Mouse (Mus musculus): ENCODE data around the gene Alkbh6. TPM values are rescaled to one million over a fixed set of nuclear protein-coding genes. Genes with fewer than 3 reads are reported as not detected.

Gene Alkbh6
- polyA plus RNA-seq, 1 experiment from 2014 or later = 82.1 TPM

DNA sequence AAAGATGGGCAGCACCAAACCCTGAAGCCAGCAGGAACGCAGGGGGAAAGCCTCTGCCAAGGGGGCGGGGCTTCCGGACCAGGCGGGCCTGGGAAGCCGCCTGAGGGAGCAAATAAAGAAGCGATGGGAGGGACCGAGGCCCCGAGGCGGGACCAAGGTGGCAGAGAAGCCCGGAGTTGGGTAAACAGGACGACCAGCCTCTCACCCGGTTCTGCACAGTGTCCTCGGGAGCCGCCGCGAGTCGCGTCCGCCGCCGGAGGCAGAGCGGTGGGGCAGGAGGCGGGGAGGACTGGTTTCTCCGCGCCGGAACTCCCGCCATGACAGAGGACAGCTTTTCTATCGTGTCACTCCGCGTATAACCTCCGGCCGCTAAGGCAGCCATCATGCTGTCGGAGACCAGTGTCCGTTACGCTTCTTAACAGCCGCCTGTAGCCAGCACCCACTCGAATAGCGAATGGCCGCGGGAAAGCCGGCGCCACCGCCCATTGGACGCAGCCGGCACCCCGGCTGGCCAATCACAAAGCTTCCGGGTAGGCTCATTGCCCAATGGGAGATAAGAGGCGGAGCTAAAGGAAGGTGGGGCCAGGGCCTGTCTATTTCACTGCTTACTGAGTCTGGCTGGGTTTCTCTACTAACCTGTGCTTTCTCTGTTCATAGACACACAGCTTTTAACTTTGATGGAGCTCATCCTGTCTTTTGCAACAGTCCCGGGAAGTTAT is 28.4 kb upstream of the Alkbh6 start, which contains the start of the genes Thap8 and Wdr62:
TSS of gene Thap8 (plus strand) at position 144 of the 719 bp plus-strand sequence.
TSS of gene Wdr62 (minus strand) at position 469 of the 719 bp plus-strand sequence.
- peak within 1 kb of the TSS; percentile 67 for H3K4me3 ChIP-seq (ENCODE audit: low read depth, low read length)
- H3K27ac ChIP-seq (ENCODE audit: low read depth, low read length) = peak within 1 kb of the TSS; percentile 84
- no peaks in the 10 kb centered on the region for H3K9me3 ChIP-seq (ENCODE audit: control insufficient read depth, low read length)
- H3K27me3 ChIP-seq (ENCODE audit: control insufficient read depth, insufficient read depth, low read length) = no peaks in the 10 kb centered on the region
- peak; percentile 94 for DNase-seq (ENCODE audit: low spot score)
- H3K36me3 ChIP-seq (ENCODE audit: control insufficient read depth, insufficient read depth, low read length) = no peaks in the 10 kb centered on the region
- peak; percentile 98 for ATAC-seq (ENCODE audit: low FRiP score)
- peak within 1 kb of the TSS; percentile 79 for H3K4me2 ChIP-seq (replicated peaks; ENCODE audit: low read depth, low read length)
- peak within 1 kb of the TSS; percentile 59 for H3K9ac ChIP-seq (ENCODE audit: low read depth, low read length)
- under 1% methylated on average over 49 of the region's 49 CpGs for WGBS
- H3K4me1 ChIP-seq (replicated peaks; ENCODE audit: control insufficient read depth, insufficient read depth, low read length) = no peaks in the 10 kb centered on the region

DNA sequence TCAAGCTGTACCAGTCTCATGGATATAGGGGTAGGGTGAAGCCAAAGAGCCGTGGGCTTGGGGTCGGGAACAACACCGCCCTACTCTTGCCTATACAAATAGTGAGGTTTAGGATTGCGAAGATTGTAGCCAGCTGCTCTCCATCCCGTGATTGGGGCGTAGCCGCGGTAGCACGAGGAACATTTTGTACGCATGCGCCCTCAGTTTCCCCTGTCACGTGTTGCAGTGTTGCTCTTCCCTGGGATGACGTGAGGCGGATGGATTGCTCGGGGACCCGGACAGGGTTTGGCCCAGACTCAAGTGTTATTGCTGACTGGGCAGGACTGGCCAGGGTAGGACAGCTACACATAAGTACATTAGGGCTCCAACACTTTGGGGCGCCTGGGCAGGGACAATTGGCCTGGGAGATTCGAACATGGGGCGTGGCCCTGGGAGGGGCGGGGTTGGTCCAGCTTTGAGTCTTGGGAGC is 27.8 kb upstream of the Alkbh6 start:
- no peaks in the 10 kb centered on the region for H3K9me3 ChIP-seq (ENCODE audit: control insufficient read depth, low read length)

DNA sequence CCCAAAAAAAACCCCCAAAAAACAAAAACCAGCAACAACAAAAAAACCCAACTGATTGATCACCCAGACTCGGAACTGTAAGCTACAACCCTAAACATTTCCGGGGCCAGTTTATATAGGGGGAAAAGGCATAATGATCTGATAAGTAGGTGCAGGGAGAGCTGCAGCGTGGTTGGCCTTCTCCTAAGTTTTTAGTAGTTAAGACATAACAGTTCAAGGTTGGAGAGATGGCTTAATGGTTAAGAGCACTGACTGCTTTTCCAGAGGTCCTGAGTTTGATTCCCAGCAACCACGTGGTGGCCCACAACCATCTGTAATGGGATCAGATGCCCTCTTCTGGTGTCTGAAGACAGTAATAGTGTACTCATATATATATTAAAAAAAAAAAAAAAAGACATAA is 27.0 kb upstream of the Alkbh6 start:
- Histone ChIP-seq H3K4me3 (ENCODE audit: low read depth, low read length) (no peak overlapping the region), H3K4me2 (replicated peaks; ENCODE audit: low read depth, low read length) (peak overlapping the region; percentile 79; the same call in 1 of the 2 replicates), H3K27ac (ENCODE audit: low read depth, low read length) (no peak overlapping the region), H3K9ac (ENCODE audit: low read depth, low read length) (no peak overlapping the region), H3K4me1 (replicated peaks; ENCODE audit: control insufficient read depth, insufficient read depth, low read length) (no peaks in the 10 kb centered on the region), H3K36me3 (ENCODE audit: control insufficient read depth, insufficient read depth, low read length) (no peaks in the 10 kb centered on the region), H3K27me3 (ENCODE audit: control insufficient read depth, insufficient read depth, low read length) (no peaks in the 10 kb centered on the region), H3K9me3 (ENCODE audit: control insufficient read depth, low read length) (no peaks in the 10 kb centered on the region)
- no peak for ATAC-seq (ENCODE audit: low FRiP score)
- WGBS = 87% methylated on average over 4 of the region's 4 CpGs
- DNase-seq (ENCODE audit: low spot score) = no peak

More for the DNA sequence above, 27.8 kb upstream of the Alkbh6 start:
- H3K27ac ChIP-seq (ENCODE audit: low read depth, low read length) = peak overlapping the region; percentile 84
- no peaks in the 10 kb centered on the region for H3K36me3 ChIP-seq (ENCODE audit: control insufficient read depth, insufficient read depth, low read length)
- peak overlapping the region; percentile 67 for H3K4me3 ChIP-seq (ENCODE audit: low read depth, low read length)
- H3K9ac ChIP-seq (ENCODE audit: low read depth, low read length) = peak overlapping the region; percentile 59
- ATAC-seq (ENCODE audit: low FRiP score) = peak; percentile 87
- H3K4me1 ChIP-seq (replicated peaks; ENCODE audit: control insufficient read depth, insufficient read depth, low read length) = no peaks in the 10 kb centered on the region
- H3K27me3 ChIP-seq (ENCODE audit: control insufficient read depth, insufficient read depth, low read length) = no peaks in the 10 kb centered on the region
- H3K4me2 ChIP-seq (replicated peaks; ENCODE audit: low read depth, low read length) = peak overlapping the region; percentile 79
- peak; percentile 89 for DNase-seq (ENCODE audit: low spot score)
- WGBS = under 1% methylated on average over 20 of the region's 20 CpGs

DNA sequence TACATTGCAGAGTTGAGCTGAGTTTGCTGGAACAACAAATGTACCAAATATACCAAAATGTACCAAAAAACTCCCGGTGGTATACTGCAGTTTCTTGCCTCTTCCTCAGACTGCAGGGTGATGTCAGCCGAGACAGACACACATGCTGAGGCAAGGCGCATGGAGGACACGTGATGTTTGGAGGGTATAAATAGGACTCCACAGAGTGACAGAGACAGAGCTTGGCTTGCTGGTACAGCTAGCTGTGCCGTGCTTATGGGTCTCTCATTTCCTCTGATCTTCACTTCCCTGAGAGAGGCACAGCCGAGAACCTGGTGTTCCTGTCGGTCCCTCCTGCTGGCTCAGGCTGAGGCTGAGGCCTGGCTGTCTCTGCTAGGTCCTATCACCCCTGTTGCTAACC is 25.8 kb upstream of the Alkbh6 start:
- WGBS = 79% methylated on average over 7 of the region's 7 CpGs

DNA sequence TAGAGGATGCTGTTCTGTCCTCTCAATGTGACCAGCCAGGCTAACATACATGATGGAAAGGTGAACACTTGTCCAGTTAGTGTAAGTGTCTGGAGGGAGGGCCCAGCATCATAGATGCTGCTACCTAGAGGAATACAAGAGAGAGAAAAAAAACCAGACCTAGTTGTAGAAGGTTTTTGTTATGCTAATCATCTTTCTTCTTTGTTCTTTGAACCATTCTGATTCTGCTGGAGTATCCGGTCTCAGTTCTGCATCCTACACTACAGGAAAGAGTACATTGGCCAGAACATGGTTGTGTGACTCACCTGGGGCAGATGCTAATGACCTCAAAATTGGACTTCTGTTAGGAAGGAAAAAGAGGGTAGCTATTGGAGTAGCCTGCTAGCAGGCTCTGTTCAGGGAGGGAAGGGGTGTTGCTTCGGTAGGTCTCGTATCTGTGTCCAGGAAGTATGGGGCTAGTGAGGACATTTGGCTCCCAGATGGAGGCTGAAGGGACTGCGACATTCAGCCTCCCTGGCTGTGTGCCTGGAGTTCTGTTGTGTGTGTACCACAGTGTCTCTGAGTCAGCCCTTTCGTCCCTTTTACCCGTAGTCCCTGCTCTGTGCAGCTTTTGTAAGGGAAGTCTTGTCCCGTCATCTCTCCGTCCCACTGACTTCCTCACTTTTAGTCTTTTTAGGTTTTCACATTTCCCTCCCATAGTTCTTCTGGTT is 21.7 kb upstream of the Alkbh6 start:
- H3K9ac ChIP-seq (ENCODE audit: low read depth, low read length) = no peak overlapping the region
- 73% methylated on average over 8 of the region's 8 CpGs for WGBS
- peaks cover 4% of the 10 kb centered on the region; the same call in 1 of the 2 replicates for H3K4me1 ChIP-seq (replicated peaks; ENCODE audit: control insufficient read depth, insufficient read depth, low read length)
- no peaks in the 10 kb centered on the region for H3K9me3 ChIP-seq (ENCODE audit: control insufficient read depth, low read length)
- no peak for ATAC-seq (ENCODE audit: low FRiP score)
- no peak overlapping the region for H3K27ac ChIP-seq (ENCODE audit: low read depth, low read length)
- no peaks in the 10 kb centered on the region for H3K27me3 ChIP-seq (ENCODE audit: control insufficient read depth, insufficient read depth, low read length)
- no peak overlapping the region for H3K4me2 ChIP-seq (replicated peaks; ENCODE audit: low read depth, low read length)
- no peaks in the 10 kb centered on the region for H3K36me3 ChIP-seq (ENCODE audit: control insufficient read depth, insufficient read depth, low read length)
- no peak overlapping the region for H3K4me3 ChIP-seq (ENCODE audit: low read depth, low read length)
- no peak for DNase-seq (ENCODE audit: low spot score)

More for the DNA sequence above, 25.8 kb upstream of the Alkbh6 start:
- no peak overlapping the region for H3K4me2 ChIP-seq (replicated peaks; ENCODE audit: low read depth, low read length)
- no peak overlapping the region for H3K27ac ChIP-seq (ENCODE audit: low read depth, low read length)
- no peak overlapping the region for H3K4me3 ChIP-seq (ENCODE audit: low read depth, low read length)
- no peaks in the 10 kb centered on the region for H3K9me3 ChIP-seq (ENCODE audit: control insufficient read depth, low read length)
- no peaks in the 10 kb centered on the region for H3K4me1 ChIP-seq (replicated peaks; ENCODE audit: control insufficient read depth, insufficient read depth, low read length)
- no peak for DNase-seq (ENCODE audit: low spot score)
- H3K9ac ChIP-seq (ENCODE audit: low read depth, low read length) = no peak overlapping the region
- H3K36me3 ChIP-seq (ENCODE audit: control insufficient read depth, insufficient read depth, low read length) = no peaks in the 10 kb centered on the region
- no peak for ATAC-seq (ENCODE audit: low FRiP score)
- H3K27me3 ChIP-seq (ENCODE audit: control insufficient read depth, insufficient read depth, low read length) = no peaks in the 10 kb centered on the region

DNA sequence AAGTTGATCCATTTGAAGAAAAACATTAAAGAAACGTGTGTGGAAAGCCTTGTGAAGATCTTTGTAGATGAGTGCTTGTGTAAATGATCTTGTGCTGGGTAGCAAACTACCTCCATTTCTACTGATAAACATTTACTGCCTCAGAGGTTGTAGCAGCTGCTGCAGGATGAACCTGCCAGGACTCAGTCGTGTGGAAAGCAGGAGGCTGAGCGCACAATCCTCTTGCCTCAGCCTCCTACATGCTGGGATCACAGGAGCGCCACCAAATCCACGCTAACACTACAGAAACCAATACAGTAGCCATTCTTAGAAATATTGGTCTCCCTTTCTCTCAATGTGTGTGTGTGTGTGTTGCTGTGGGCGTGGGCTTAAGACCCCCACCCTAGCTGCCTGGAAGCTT is 20.5 kb upstream of the Alkbh6 start:
- no peaks in the 10 kb centered on the region for H3K9me3 ChIP-seq (ENCODE audit: control insufficient read depth, low read length)
- H3K4me2 ChIP-seq (replicated peaks; ENCODE audit: low read depth, low read length) = no peak overlapping the region
- H3K9ac ChIP-seq (ENCODE audit: low read depth, low read length) = no peak overlapping the region
- ATAC-seq (ENCODE audit: low FRiP score) = no peak
- peaks cover 4% of the 10 kb centered on the region; the same call in 1 of the 2 replicates for H3K4me1 ChIP-seq (replicated peaks; ENCODE audit: control insufficient read depth, insufficient read depth, low read length)
- DNase-seq (ENCODE audit: low spot score) = no peak
- no peak overlapping the region for H3K27ac ChIP-seq (ENCODE audit: low read depth, low read length)
- no peak overlapping the region for H3K4me3 ChIP-seq (ENCODE audit: low read depth, low read length)
- H3K36me3 ChIP-seq (ENCODE audit: control insufficient read depth, insufficient read depth, low read length) = no peaks in the 10 kb centered on the region
- 81% methylated on average over 6 of the region's 6 CpGs for WGBS
- no peaks in the 10 kb centered on the region for H3K27me3 ChIP-seq (ENCODE audit: control insufficient read depth, insufficient read depth, low read length)

DNA sequence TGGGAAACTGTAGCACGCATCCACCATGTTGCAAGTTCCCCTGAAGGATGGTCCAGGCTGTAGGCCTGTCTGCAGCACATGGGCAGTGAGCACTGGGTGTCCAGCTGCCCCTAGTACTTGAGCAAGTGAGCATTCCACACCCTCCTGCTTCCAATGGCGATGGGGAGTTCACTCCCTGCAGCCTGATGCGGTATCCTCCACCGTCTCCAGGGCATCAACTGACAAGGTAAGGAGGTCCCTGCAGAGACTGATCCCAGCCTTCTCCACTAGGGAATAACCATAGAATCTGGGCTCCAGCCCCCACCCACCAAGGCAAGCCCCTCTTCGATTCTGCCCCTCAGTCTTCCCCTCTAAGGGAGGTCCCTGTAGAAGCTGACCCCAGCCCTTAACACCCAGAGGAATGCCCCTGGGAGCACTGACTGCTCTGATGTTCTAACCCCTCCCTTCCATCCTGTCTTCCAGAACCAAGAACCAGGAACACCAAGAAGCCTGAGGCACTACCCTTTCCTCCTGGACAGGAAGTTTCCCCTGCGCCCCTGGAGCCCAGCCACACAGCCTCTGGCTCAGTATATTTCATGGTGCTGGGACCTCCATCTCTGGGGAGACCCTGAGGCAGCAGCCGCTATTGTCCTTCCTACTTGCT is 19.3 kb upstream of the Alkbh6 start:
- Histone ChIP-seq H3K4me3 (ENCODE audit: low read depth, low read length) (no peak overlapping the region; the same call in 1 of the 2 replicates), H3K4me2 (replicated peaks; ENCODE audit: low read depth, low read length) (no peak overlapping the region), H3K9ac (ENCODE audit: low read depth, low read length) (no peak overlapping the region), H3K4me1 (replicated peaks; ENCODE audit: control insufficient read depth, insufficient read depth, low read length) (peaks cover 4% of the 10 kb centered on the region; the same call in 1 of the 2 replicates), H3K27ac (ENCODE audit: low read depth, low read length) (peak overlapping the region; percentile 17; the same call in 1 of the 2 replicates), H3K27me3 (ENCODE audit: control insufficient read depth, insufficient read depth, low read length) (no peaks in the 10 kb centered on the region), H3K9me3 (ENCODE audit: control insufficient read depth, low read length) (no peaks in the 10 kb centered on the region), H3K36me3 (ENCODE audit: control insufficient read depth, insufficient read depth, low read length) (no peaks in the 10 kb centered on the region)
- 71% methylated on average over 7 of the region's 7 CpGs for WGBS
- ATAC-seq (ENCODE audit: low FRiP score) (no peak), DNase-seq (ENCODE audit: low spot score) (no peak)

DNA sequence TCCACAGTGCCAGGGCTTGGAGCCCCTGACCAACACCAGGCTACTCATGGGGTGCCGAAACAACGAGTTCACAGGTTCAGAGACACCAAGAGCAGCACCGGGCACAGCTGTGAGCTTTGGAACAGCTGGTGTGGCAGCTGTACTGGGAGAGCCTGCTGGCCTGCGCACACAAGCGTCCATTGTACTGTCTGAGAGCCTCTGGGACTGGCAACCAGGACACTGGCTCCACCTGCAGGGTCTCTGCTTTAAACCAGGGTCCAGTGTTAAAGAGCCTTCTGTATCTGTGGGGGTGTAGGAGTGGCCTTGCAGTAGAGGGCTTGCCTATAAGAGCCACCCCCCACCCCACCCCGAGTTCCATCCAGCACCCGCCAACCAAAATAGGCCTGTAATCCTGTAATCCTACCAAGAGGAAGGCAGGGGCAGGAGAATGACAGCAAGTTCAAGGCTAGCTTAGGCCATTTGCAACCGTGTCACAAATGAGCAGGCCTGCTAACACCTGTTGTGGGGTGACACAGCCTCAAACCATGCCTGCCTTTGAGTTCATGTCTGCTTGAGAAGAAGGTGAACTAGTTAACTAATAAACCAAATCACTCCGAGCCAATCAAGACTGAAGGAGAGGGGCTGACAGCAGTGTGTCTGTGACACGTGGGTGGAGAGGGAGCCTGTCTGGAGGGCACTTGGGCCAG is 18.7 kb upstream of the Alkbh6 start:
- no peaks in the 10 kb centered on the region for H3K36me3 ChIP-seq (ENCODE audit: control insufficient read depth, insufficient read depth, low read length)
- no peaks in the 10 kb centered on the region for H3K27me3 ChIP-seq (ENCODE audit: control insufficient read depth, insufficient read depth, low read length)
- DNase-seq (ENCODE audit: low spot score) (peak; percentile 54), ATAC-seq (ENCODE audit: low FRiP score) (peak; percentile 22; the same call in 1 of the 2 replicates)
- H3K9me3 ChIP-seq (ENCODE audit: control insufficient read depth, low read length) = no peaks in the 10 kb centered on the region
- no peak overlapping the region for H3K9ac ChIP-seq (ENCODE audit: low read depth, low read length)
- peak overlapping the region; percentile 17; the same call in 1 of the 2 replicates for H3K27ac ChIP-seq (ENCODE audit: low read depth, low read length)
- 52% methylated on average over 10 of the region's 10 CpGs for WGBS
- H3K4me2 ChIP-seq (replicated peaks; ENCODE audit: low read depth, low read length) = no peak overlapping the region
- no peak overlapping the region for H3K4me3 ChIP-seq (ENCODE audit: low read depth, low read length)
- peaks cover 4% of the 10 kb centered on the region; the same call in 1 of the 2 replicates for H3K4me1 ChIP-seq (replicated peaks; ENCODE audit: control insufficient read depth, insufficient read depth, low read length)
